Mouse (Mus musculus) small intestine, adult 2 months (tissue): ENCODE measurements around the gene Gltpd2. TPM values are rescaled to one million over a fixed set of nuclear protein-coding genes. Genes with fewer than 3 reads are reported as not detected.
A peak's percentile ranks its signal among the peaks of the same experiment; 100 is the strongest.

Source experiments
- H3K27ac ChIP-seq: fragments of 200-500 bp; 2 replicates; pipeline ENCODE4 v1.5.1; 2012; ENCODE audit warnings: low read depth, low read length, control low read depth, inconsistent platforms; ENCODE audit not compliant: insufficient read depth
- H3K27me3 ChIP-seq: fragments of 200-500 bp; 2 replicates; pipeline ENCODE4 v1.6.1; 2012; ENCODE audit warnings: mild to moderate bottlenecking, moderate library complexity, low read length, inconsistent platforms; ENCODE audit not compliant: control insufficient read depth, insufficient read depth
- H3K36me3 ChIP-seq: fragments of 200-500 bp; 2 replicates; pipeline ENCODE4 v1.6.1; 2012; ENCODE audit warnings: mild to moderate bottlenecking, low read length, control low read depth, inconsistent platforms; ENCODE audit not compliant: control insufficient read depth, insufficient read depth
- H3K4me1 ChIP-seq: fragments of 200-500 bp; 2 replicates; pipeline ENCODE4 v1.6.1; 2012; ENCODE audit warnings: low read length, inconsistent platforms, mixed read lengths; ENCODE audit not compliant: control insufficient read depth, insufficient read depth, insufficient read length
- H3K4me3 ChIP-seq: fragments of 200-500 bp; 2 replicates; pipeline ENCODE4 v1.5.1; 2012; ENCODE audit warnings: low read depth, mild to moderate bottlenecking, control low read depth, inconsistent platforms, low read length, moderate library complexity
- CTCF ChIP-seq: fragments of 200-500 bp; IDR thresholded peaks from 2 replicates; pipeline ENCODE4 v1.5.1; 2012; ENCODE audit warnings: low read depth, mild to moderate bottlenecking, control low read depth, inconsistent platforms, low read length, moderate library complexity, mixed read lengths; ENCODE audit not compliant: insufficient replicate concordance, insufficient read length; ENCODE audit errors: extremely low read depth
- POLR2A ChIP-seq: fragments of 200-500 bp; IDR thresholded peaks from 2 replicates; pipeline ENCODE4 v1.6.1; 2012; ENCODE audit warnings: low read depth, mild to moderate bottlenecking, control low read depth, inconsistent platforms, low read length, moderate library complexity
- WGBS: fragments of 180-500 bp; shearing (Covaris S2); methylation state at CpG from one replicate; pipeline ENCODE4 v1.1.7; 2018; 5-methylcytosine and 5-hydroxymethylcytosine counted together
- polyA plus RNA-seq: library from polyadenylated mRNA; depleted of rRNA; stranded (reverse); fragments of >200 nt; gene quantifications from 2 replicates; pipeline ENCODE4 v1.2.3, GENCODE M21; 2012; rRNA removed

Gltpd2 gene
- polyA plus RNA-seq, 1 experiment, result 8.4 TPM

GRCm38 (mm10) chr11:70563470-70564275 lies 44.7 kb downstream of the Gltpd2 start:
- H3K4me3 ChIP-seq, result peak overlapping the region; percentile 75
- no peaks in the 10 kb centered on the region for H3K36me3 ChIP-seq
- 2% methylated on average over 25 of the region's 25 CpGs for WGBS
- H3K4me1 ChIP-seq, result peaks cover 7% of the 10 kb centered on the region; the same call in 1 of the 2 replicates
- H3K27ac ChIP-seq, result peak overlapping the region; percentile 58
- TF ChIP-seq CTCF (no peak), POLR2A (no peak)
- no peaks in the 10 kb centered on the region for H3K27me3 ChIP-seq

- no peaks in the 10 kb centered on the region for H3K27me3 ChIP-seq
- H3K4me3 ChIP-seq, result peak overlapping the region; percentile 75; the same call in 1 of the 2 replicates
- H3K4me1 ChIP-seq, result peaks cover 7% of the 10 kb centered on the region; the same call in 1 of the 2 replicates
- peak overlapping the region; percentile 58 for H3K27ac ChIP-seq
- no peaks in the 10 kb centered on the region for H3K36me3 ChIP-seq
- 11% methylated on average over 4 of the region's 4 CpGs for WGBS
- TF ChIP-seq CTCF (no peak), POLR2A (no peak)
These were observed 45.4 kb downstream of the Gltpd2 start for GRCm38 (mm10) chr11:70564276-70564873.

- peaks cover 7% of the 10 kb centered on the region; the same call in 1 of the 2 replicates for H3K4me1 ChIP-seq
- no peak overlapping the region for H3K4me3 ChIP-seq
- 83% methylated on average over 7 of the region's 7 CpGs for WGBS
- H3K36me3 ChIP-seq, result no peaks in the 10 kb centered on the region
- no peak overlapping the region for H3K27ac ChIP-seq
- TF ChIP-seq CTCF (no peak), POLR2A (no peak)
- H3K27me3 ChIP-seq, result no peaks in the 10 kb centered on the region
These were observed 47.6 kb downstream of the Gltpd2 start for GRCm38 (mm10) chr11:70566586-70566985.

Other genes with a start within 250 kb of the Gltpd2 start
- gene Alox12e, start 196.6 kb upstream of the Gltpd2 start, polyA plus RNA-seq, result 0.24 and 0.51 TPM in 2 replicates
- gene Alox15, start 167.2 kb upstream of the Gltpd2 start, polyA plus RNA-seq, result 3.2 and 8.7 TPM in 2 replicates
- 7.5 and 12.2 TPM in 2 replicates for gene Pelp1, start 109.2 kb upstream of the Gltpd2 start, polyA plus RNA-seq
- gene Arrb2, start 86.6 kb upstream of the Gltpd2 start, polyA plus RNA-seq, result 15.3 and 23.2 TPM in 2 replicates
- 16.4 and 24.1 TPM in 2 replicates for gene Med11, start 67.3 kb upstream of the Gltpd2 start, polyA plus RNA-seq
- gene Zmynd15, start 59.8 kb upstream of the Gltpd2 start, polyA plus RNA-seq, result 2.5 and 7.1 TPM in 2 replicates
- 28.1 and 48.0 TPM in 2 replicates for gene Cxcl16, start 59.2 kb upstream of the Gltpd2 start, polyA plus RNA-seq
- 331 and 587 TPM in 2 replicates for gene Tm4sf5, start 14.0 kb upstream of the Gltpd2 start, polyA plus RNA-seq
- not detected in 2 replicates for gene Vmo1, start 4.6 kb upstream of the Gltpd2 start, polyA plus RNA-seq
- gene Psmb6, start 6.2 kb downstream of the Gltpd2 start, polyA plus RNA-seq, result 146 and 264 TPM in 2 replicates
- not detected in 2 replicates for gene Gm40193, start 13.7 kb downstream of the Gltpd2 start, polyA plus RNA-seq
- gene Pld2, start 20.9 kb downstream of the Gltpd2 start, polyA plus RNA-seq, result 11.0 and 24.9 TPM in 2 replicates
- gene Mink1, start 43.7 kb downstream of the Gltpd2 start, polyA plus RNA-seq, result 43.6 and 82.0 TPM in 2 replicates
- gene 4930544D05Rik, start 96.7 kb downstream of the Gltpd2 start, polyA plus RNA-seq, result not detected in 2 replicates
- 0.06 TPM in 1 of 2 replicates, not detected in the other for gene Chrne, start 100.0 kb downstream of the Gltpd2 start, polyA plus RNA-seq
- 0.04 and 0.22 TPM in 2 replicates for gene Gp1ba, start 119.9 kb downstream of the Gltpd2 start, polyA plus RNA-seq
- 43.0 and 114 TPM in 2 replicates for gene Rnf167, start 128.0 kb downstream of the Gltpd2 start, polyA plus RNA-seq
- gene Slc25a11, start 128.3 kb downstream of the Gltpd2 start, polyA plus RNA-seq, result 109 and 147 TPM in 2 replicates
- 2,319 and 5,668 TPM in 2 replicates for gene Pfn1, start 135.4 kb downstream of the Gltpd2 start, polyA plus RNA-seq
- 3.3 and 12.7 TPM in 2 replicates for gene Eno3, start 138.0 kb downstream of the Gltpd2 start, polyA plus RNA-seq
- 21.0 and 36.6 TPM in 2 replicates for gene Spag7, start 150.2 kb downstream of the Gltpd2 start, polyA plus RNA-seq
- 27.7 and 66.7 TPM in 2 replicates for gene Camta2, start 168.9 kb downstream of the Gltpd2 start, polyA plus RNA-seq
- 0.38 and 0.79 TPM in 2 replicates for gene Inca1, start 181.0 kb downstream of the Gltpd2 start, polyA plus RNA-seq
- 33.9 and 87.1 TPM in 2 replicates for gene Kif1c, start 181.4 kb downstream of the Gltpd2 start, polyA plus RNA-seq
- 0.61 and 0.72 TPM in 2 replicates for gene Zfp3, start 245.0 kb downstream of the Gltpd2 start, polyA plus RNA-seq